In the genomic region with DNA sequence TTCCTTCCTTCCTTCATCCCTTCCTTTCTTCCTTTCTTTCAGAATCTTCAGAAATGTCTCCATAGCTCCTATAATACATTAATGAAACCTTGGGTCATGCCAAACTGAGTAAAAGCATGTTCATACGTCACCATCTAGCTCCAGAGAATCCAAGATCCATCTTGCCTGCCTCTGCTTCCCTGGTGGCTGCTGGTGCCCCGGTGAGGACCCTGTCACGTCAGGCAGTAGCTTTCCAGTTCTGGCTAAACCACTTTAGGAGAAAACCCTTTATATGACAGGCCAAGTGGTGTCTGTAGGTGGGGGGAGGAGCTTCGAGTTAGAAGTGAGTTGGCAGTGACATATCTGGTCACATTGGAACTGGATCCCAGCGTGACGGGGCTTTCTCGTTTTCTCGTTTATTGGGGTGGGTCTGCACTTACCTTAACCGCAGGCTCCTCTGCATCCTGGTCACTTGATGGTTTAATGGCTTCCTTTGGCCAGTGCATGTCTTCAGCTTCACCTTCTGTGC, we compare ENCODE assay signal across 8 mouse cellular contexts. TPM values are rescaled to one million over a fixed set of nuclear protein-coding genes. Genes with fewer than 3 reads are reported as not detected.
DNase-seq lines count a peak whose midpoint lies in the region; ATAC-seq and TF ChIP-seq lines count a peak whose summit lies in the region.

A gene (minus strand): TSS at position 249 of the 508 bp plus-strand sequence.

- H3K4me2 ChIP-seq in stomach, embryonic 16.5 days (ENCODE audit: low read depth, low read length): no peak within 1 kb of the TSS

- WGBS in spleen, adult 2 months: 80% methylated on average over 9 of the region's 9 CpGs
- 70% methylated on average over 9 of the region's 9 CpGs for WGBS in stomach, embryonic 16.5 days

- no peaks in the 10 kb centered on the region for H3K9me3 ChIP-seq in stomach, embryonic 16.5 days (replicated peaks; ENCODE audit: control insufficient read depth, low read length)

- H3K4me1 ChIP-seq in spleen, adult 2 months (ENCODE audit: control insufficient read depth, insufficient read depth, insufficient read length): peaks cover 12% of the 10 kb centered on the region
- peaks cover 33% of the 10 kb centered on the region for H3K4me1 ChIP-seq in stomach, embryonic 16.5 days (ENCODE audit: control insufficient read depth, insufficient read depth, low read length)

- peak; percentile 52 for DNase-seq in CD4-positive, CD25-positive, alpha-beta regulatory T cell, adult 2 months (ENCODE audit: low read depth, low spot score)
- DNase-seq in spleen, adult 2 months (ENCODE audit: low read depth in 1 of 2, low spot score in 2 of 2): no peak
- no peak for DNase-seq in spleen, postnatal 14 days (ENCODE audit: low spot score in 2 of 2)
- DNase-seq in induced T-regulatory cell, adult 2 months (ENCODE audit: low read depth): peak; percentile 82
- DNase-seq in spleen, postnatal 4 days (ENCODE audit: low spot score in 2 of 2): no peak
- DNase-seq in frontal cortex, postnatal 10 days (ENCODE audit: low spot score in 2 of 2): no peak

- no peak within 1 kb of the TSS for H3K4me3 ChIP-seq in spleen, adult 2 months (ENCODE audit: extremely low read depth, insufficient read depth, insufficient read length)
- no peak within 1 kb of the TSS for H3K4me3 ChIP-seq in stomach, embryonic 16.5 days (replicated peaks; ENCODE audit: low read length)

- H3K27ac ChIP-seq in spleen, adult 2 months (ENCODE audit: insufficient read depth, low read length): no peak within 1 kb of the TSS
- H3K27ac ChIP-seq in stomach, embryonic 16.5 days (ENCODE audit: low read length): peak within 1 kb of the TSS; percentile 18

- peaks cover 3% of the 10 kb centered on the region for H3K27me3 ChIP-seq in spleen, adult 2 months (ENCODE audit: control insufficient read depth, insufficient read depth, low read length)
- H3K27me3 ChIP-seq in stomach, embryonic 16.5 days (ENCODE audit: control insufficient read depth, insufficient read depth, low read length): 0 out of 2 replicates have a peak, but pooled peaks cover 5% of the 10 kb centered on the region

- no peak for TF ChIP-seq POLR2A in spleen, adult 2 months (IDR thresholded peaks at IDR 0.05; ENCODE audit: low read depth, low read length)

- ATAC-seq in CD4-positive, CD25-positive, alpha-beta regulatory T cell, adult 4 months: no peak
- ATAC-seq in stomach, embryonic 16.5 days (ENCODE audit: insufficient read depth, low FRiP score): no peak

- no peaks in the 10 kb centered on the region for H3K36me3 ChIP-seq in spleen, adult 2 months (ENCODE audit: control insufficient read depth, insufficient read depth, low read length)
- no peaks in the 10 kb centered on the region for H3K36me3 ChIP-seq in stomach, embryonic 16.5 days (ENCODE audit: control insufficient read depth, insufficient read depth, low read length)

- no peak for TF ChIP-seq CTCF in spleen, adult 2 months (IDR thresholded peaks at IDR 0.05; ENCODE audit: extremely low read depth, insufficient read depth, insufficient read length, insufficient replicate concordance)

- H3K9ac ChIP-seq in stomach, embryonic 16.5 days (ENCODE audit: low read length): peak within 1 kb of the TSS; percentile 9; the same call in 1 of the 2 replicates

RNA-seq across cellular contexts. Expression of the gene that starts here (rescaled TPM):
- polyA plus RNA-seq in CD4-positive, CD25-positive, alpha-beta regulatory T cell, adult 4 months (2017; shearing (Covaris generic)): 1 to 10 TPM; 5.5 to 7.3 TPM
- polyA plus RNA-seq in spleen, adult 2 months (2012; rRNA removed): 35.7 and 48.6 TPM in 2 replicates
- polyA plus RNA-seq in stomach, embryonic 16.5 days (2015; fragmentation: Nextera tagmentation; extraction: Ambion mirVana): 8.7 and 9.5 TPM in 2 replicates

Comparison
In these comparisons a context has a peak if more than half of its experiments do, and no peak if none do; other contexts are left out.
1. DNase-seq: peak in CD4-positive, CD25-positive, alpha-beta regulatory T cell, adult 2 months (single experiment) and induced T-regulatory cell, adult 2 months (single experiment); none in spleen, adult 2 months (0 of 2), spleen, postnatal 14 days (0 of 2), spleen, postnatal 4 days (0 of 2) and frontal cortex, postnatal 10 days (0 of 2).